Mouse (Mus musculus) forebrain, embryonic 14.5 days (tissue): ENCODE results near the gene Mfsd7a. TPM values are rescaled to one million over a fixed set of nuclear protein-coding genes. Genes with fewer than 3 reads are reported as not detected.

Source experiments
- ATAC-seq: fragments of 200-750 bp; cut with Nextera tagmentation; 2 replicates; pipeline ENCODE4 v1.8.0; 2017; ENCODE audit warnings: mild to moderate bottlenecking, moderate library complexity
- DNase-seq: peaks from one replicate; pipeline ENCODE4 v3.0.0-alpha.2; 2015; ENCODE audit warnings: low spot score
- H3K27ac ChIP-seq: fragments of 300-500 bp; sonication (generic); 2 replicates; pipeline ENCODE4 v1.5.1; 2014; ENCODE audit warnings: low read depth, mild to moderate bottlenecking, control low read depth, low read length, moderate library complexity
- H3K27me3 ChIP-seq: fragments of 300-500 bp; sonication (generic); replicated peaks from 2 replicates; pipeline ENCODE4 v1.6.1; 2014; ENCODE audit warnings: low read length, control low read depth, mixed read lengths; ENCODE audit not compliant: control insufficient read depth, insufficient read depth
- H3K36me3 ChIP-seq: fragments of 300-500 bp; sonication (generic); 2 replicates; pipeline ENCODE4 v1.6.1; 2014; ENCODE audit warnings: low read length, control low read depth; ENCODE audit not compliant: control insufficient read depth, insufficient read depth
- H3K4me1 ChIP-seq: fragments of 300-500 bp; sonication (generic); 2 replicates; pipeline ENCODE4 v1.6.1; 2014; ENCODE audit warnings: antibody characterized with exemption, low read length, control low read depth; ENCODE audit not compliant: control insufficient read depth, insufficient read depth
- H3K4me2 ChIP-seq: fragments of 300-500 bp; sonication (generic); 2 replicates; pipeline ENCODE4 v1.6.1; 2014; ENCODE audit warnings: mild to moderate bottlenecking, control low read depth, low read length
- H3K4me3 ChIP-seq: fragments of 300-500 bp; sonication (generic); 2 replicates; pipeline ENCODE4 v1.5.1; 2014; ENCODE audit warnings: low read depth, low read length, control low read depth
- H3K9ac ChIP-seq: fragments of 300-500 bp; sonication (generic); 2 replicates; pipeline ENCODE4 v1.6.1; 2014; ENCODE audit warnings: mild to moderate bottlenecking, low read length, control low read depth, moderate library complexity
- H3K9me3 ChIP-seq: fragments of 300-500 bp; sonication (generic); replicated peaks from 2 replicates; pipeline ENCODE4 v1.6.1; 2016; ENCODE audit warnings: low read length, control low read depth, mixed read lengths; ENCODE audit not compliant: control insufficient read depth
- WGBS: fragments of 180-500 bp; shearing (Covaris S2); extraction: QIAGEN DNeasy Blood & Tissue Kit; methylation state at CpG from one replicate; pipeline ENCODE4 v1.1.7; 2014; 5-methylcytosine and 5-hydroxymethylcytosine counted together
- polyA plus RNA-seq: library from polyadenylated mRNA; unstranded; fragments of >200 nt; fragmentation: Nextera tagmentation; extraction: Ambion mirVana; gene quantifications from 2 replicates; pipeline ENCODE4 v1.2.1, GENCODE M21; 2014

The Mfsd7a gene
- polyA plus RNA-seq, 1 experiment from 2014 or later: 0.06 TPM

DNA sequence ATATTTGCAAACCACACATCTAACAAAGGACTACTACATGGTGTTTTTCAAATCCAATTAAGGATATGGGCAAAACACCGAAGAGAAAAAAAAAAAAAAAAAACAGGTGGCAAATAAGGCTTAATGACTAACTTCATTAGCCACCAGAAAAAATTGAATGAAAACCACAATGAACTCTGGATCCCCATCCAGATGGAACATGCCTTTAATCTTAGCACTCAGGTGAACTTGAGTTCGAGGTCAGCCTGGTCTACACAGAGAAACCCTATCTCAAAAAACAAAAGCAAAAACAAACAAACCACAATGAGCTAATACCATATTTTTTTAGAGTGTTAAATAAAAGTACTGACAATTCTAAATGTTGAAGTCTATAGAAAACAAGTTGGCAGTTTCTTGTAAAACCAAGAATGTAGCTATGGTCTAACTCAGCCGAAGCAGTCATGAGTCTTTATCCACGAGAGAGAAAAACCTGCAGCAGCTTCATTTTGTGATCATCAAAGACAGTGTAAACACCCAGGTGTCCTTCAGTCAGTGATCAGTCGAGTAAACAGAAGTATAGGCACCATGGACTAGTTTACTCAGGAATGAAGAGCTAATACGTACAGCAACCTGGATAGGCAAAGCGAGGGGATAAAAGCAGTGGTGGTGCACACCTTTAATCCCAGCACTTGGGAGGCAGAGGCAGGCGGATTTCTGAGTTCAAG lies 2.3 kb upstream of the Mfsd7a start:
- WGBS: 77% methylated on average over 8 of the region's 8 CpGs
- Histone ChIP-seq H3K4me1 (no peaks in the 10 kb centered on the region), H3K9ac (no peak overlapping the region), H3K27me3 (peaks cover 3% of the 10 kb centered on the region; the same call in 1 of the 2 replicates), H3K4me3 (no peak overlapping the region), H3K9me3 (no peaks in the 10 kb centered on the region), H3K27ac (no peak overlapping the region), H3K4me2 (no peak overlapping the region), H3K36me3 (no peaks in the 10 kb centered on the region)
- DNase-seq: no peak
- ATAC-seq: no peak

DNA sequence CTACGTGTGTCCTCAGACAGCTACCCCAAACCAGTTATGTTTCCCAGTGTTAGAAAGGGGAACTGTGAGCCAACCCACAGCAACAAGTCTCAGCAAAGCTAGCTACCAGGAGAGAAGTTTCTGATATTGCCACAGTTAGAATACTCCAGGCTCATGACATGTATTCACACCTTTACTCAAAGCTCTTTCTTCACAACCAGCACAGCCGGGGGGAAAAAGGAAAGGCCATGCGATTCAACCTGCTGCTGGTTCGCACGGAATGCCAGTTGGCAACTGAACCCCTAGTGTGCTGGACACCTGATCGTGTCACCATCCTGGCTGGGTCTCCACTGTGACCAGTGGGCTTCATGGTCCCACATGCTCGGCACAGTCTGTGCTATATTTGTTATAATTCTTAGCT lies 834 bp downstream of the Mfsd7a start:
- DNase-seq: no peak
- H3K36me3 ChIP-seq: no peaks in the 10 kb centered on the region
- no peak overlapping the region for H3K4me3 ChIP-seq
- peaks cover 3% of the 10 kb centered on the region; the same call in 1 of the 2 replicates for H3K27me3 ChIP-seq
- ATAC-seq: no peak
- no peak overlapping the region for H3K27ac ChIP-seq
- no peak overlapping the region for H3K9ac ChIP-seq
- WGBS: 85% methylated on average over 7 of the region's 7 CpGs
- H3K9me3 ChIP-seq: no peaks in the 10 kb centered on the region
- no peak overlapping the region for H3K4me2 ChIP-seq
- no peaks in the 10 kb centered on the region for H3K4me1 ChIP-seq

DNA sequence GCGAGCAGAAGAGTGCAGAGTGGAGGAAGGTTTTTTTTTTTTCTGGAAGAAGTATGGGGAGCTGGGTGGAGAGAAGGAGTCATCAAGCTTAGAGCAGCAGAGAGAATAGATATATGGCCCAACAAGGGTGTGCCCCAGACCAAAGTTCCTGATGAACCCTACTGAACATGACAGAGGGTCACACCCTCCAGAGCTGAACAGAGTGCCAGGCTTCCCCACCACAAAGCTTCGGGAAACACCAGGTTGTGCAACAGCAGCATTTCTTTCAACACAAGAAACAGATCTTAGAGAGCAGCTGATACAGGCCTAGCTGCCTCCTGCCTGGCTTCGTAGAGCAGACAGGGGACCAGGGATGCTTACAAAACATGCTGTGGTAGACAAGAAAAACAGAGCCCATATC lies 1.7 kb downstream of the Mfsd7a start:
- no peak for ATAC-seq
- 89% methylated on average over 3 of the region's 3 CpGs for WGBS
- H3K27me3 ChIP-seq: peaks cover 3% of the 10 kb centered on the region; the same call in 1 of the 2 replicates

DNA sequence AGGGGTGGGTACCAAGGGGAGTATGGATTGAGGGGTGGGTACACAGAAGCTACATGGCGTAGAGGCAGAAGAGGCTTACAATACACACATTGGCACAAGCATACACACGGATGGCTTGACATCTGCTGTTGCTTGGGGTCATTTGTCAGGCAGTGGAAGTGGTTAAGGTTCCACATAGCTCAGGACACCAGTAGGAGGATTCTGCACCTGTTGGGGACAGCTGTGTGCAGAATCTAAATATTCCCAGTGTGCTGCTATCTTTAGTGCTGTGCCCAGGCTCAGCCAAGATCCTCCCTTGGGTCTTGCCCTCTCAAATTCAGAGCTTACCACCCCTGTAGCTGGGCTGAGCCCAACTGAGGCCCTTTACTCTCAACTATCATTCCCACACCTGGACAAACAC lies 12.6 kb downstream of the Mfsd7a start:
- WGBS: 63% methylated on average over 2 of the region's 2 CpGs
- no peaks in the 10 kb centered on the region for H3K27me3 ChIP-seq

More for the DNA sequence above, 1.7 kb downstream of the Mfsd7a start:
- Histone ChIP-seq H3K36me3 (no peaks in the 10 kb centered on the region), H3K9ac (no peak overlapping the region), H3K4me2 (no peak overlapping the region), H3K4me3 (no peak overlapping the region), H3K9me3 (no peaks in the 10 kb centered on the region), H3K27ac (no peak overlapping the region), H3K4me1 (no peaks in the 10 kb centered on the region)
- no peak for DNase-seq

DNA sequence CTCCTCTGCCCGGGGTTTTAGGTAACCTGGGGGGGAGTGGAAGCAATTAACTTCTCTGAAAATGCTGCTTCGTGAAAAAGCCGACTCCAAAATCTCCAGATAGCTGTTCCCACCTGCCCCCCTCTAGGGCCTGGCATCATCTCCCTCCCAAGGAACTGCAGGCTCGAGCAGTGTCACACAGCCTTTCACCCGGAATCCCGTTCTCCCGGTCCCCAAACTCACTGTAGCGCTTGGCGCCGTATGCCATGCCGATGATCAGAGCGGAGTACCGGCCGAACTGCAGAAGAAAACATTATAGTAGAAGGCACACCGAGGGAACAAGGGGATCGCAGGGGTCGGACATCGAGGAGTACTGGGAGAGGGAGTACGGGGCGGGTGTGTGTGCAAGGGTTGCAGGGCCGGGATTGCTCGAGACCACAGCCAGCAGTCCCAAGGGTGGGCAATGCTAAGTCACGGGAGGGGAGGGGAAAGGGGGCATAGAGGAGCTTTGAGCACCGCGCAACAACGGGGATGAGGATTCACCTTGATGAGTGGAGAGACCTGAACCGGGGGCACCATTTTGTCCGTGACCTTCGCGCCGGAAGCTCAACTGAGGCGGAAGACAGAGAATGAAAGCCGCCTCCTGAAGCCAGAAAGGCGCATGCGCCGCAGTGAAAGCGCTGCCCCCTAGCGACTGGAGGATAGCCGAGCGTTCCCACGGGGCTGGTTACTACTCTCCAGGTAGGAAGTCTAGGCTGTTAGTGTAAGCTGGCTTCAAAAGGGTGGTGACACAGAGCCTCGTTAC lies 14.7 kb downstream of the Mfsd7a start, which contains the start of gene Atp5k:
Gene Atp5k (minus strand): TSS at position 645 of the 784 bp plus-strand sequence.
- peak within 1 kb of the TSS; percentile 86 for H3K4me2 ChIP-seq
- no peaks in the 10 kb centered on the region for H3K9me3 ChIP-seq
- H3K9ac ChIP-seq: peak within 1 kb of the TSS; percentile 90
- no peaks in the 10 kb centered on the region for H3K27me3 ChIP-seq
- H3K4me3 ChIP-seq: peak within 1 kb of the TSS; percentile 82
- 1% methylated on average over 42 of the region's 42 CpGs for WGBS
- peaks cover 24% of the 10 kb centered on the region for H3K36me3 ChIP-seq
- no peak within 1 kb of the TSS for H3K27ac ChIP-seq
- peak; percentile 91 for ATAC-seq
- peaks cover 7% of the 10 kb centered on the region for H3K4me1 ChIP-seq
- peak; percentile 96 for DNase-seq

More for the DNA sequence above, 12.6 kb downstream of the Mfsd7a start:
- Histone ChIP-seq H3K4me2 (no peak overlapping the region), H3K27ac (no peak overlapping the region), H3K9ac (no peak overlapping the region), H3K4me1 (peaks cover 7% of the 10 kb centered on the region), H3K9me3 (no peaks in the 10 kb centered on the region), H3K4me3 (no peak overlapping the region), H3K36me3 (peaks cover 11% of the 10 kb centered on the region)
- DNase-seq (no peak), ATAC-seq (no peak)

DNA sequence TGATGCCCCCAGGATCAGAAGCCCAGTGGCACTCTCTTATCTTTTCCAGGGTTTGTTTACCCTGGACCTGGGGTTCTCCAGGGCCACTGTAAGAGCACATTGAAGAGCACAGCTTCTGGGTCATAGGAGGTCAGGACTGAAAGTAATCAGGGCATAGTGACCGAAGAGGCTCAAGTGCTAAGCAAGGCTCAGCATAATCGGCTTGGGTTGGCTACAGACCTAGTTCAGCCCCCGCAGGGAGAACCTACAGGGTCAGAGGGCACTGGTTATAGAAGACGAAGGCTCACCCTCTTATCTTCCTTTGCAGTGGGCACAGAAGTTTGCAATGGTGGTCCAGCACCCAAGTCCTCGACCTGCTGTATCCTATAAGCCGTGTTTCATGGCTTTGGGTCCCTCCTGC lies 17.5 kb downstream of the Mfsd7a start:
- H3K4me3 ChIP-seq: no peak overlapping the region
- peaks cover 7% of the 10 kb centered on the region for H3K4me1 ChIP-seq
- no peak overlapping the region for H3K4me2 ChIP-seq
- no peaks in the 10 kb centered on the region for H3K27me3 ChIP-seq
- no peak for DNase-seq
- ATAC-seq: no peak
- H3K36me3 ChIP-seq: peaks cover 24% of the 10 kb centered on the region
- no peak overlapping the region for H3K27ac ChIP-seq
- no peaks in the 10 kb centered on the region for H3K9me3 ChIP-seq
- 95% methylated on average over 6 of the region's 6 CpGs for WGBS
- no peak overlapping the region for H3K9ac ChIP-seq

DNA sequence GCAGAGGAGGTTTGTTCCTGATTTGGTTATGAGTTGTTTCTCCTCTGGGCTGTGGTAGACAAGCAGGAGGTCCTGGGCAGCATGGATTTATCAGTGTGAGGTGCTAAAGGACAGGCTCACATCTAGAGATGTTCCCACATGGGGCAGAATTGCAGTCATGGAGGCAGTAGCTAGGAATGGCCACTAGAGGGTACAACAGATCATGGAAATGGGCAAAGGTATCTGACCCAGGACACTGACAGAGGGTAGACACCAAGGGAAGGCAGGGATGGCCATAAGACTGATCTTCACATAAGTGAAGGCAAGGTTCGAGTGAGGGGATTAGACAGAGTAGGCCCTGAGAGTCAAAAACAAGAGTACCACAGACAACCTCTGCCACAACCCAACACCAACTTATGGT lies 21.5 kb downstream of the Mfsd7a start:
- H3K4me3 ChIP-seq: no peak overlapping the region
- WGBS: 41% methylated on average over 1 of the region's 1 CpGs
- peak; percentile 37 for DNase-seq
- H3K27ac ChIP-seq: no peak overlapping the region
- no peak for ATAC-seq
- no peaks in the 10 kb centered on the region for H3K4me1 ChIP-seq
- no peaks in the 10 kb centered on the region for H3K9me3 ChIP-seq
- no peak overlapping the region for H3K9ac ChIP-seq
- peaks cover 23% of the 10 kb centered on the region for H3K36me3 ChIP-seq
- no peaks in the 10 kb centered on the region for H3K27me3 ChIP-seq
- no peak overlapping the region for H3K4me2 ChIP-seq

DNA sequence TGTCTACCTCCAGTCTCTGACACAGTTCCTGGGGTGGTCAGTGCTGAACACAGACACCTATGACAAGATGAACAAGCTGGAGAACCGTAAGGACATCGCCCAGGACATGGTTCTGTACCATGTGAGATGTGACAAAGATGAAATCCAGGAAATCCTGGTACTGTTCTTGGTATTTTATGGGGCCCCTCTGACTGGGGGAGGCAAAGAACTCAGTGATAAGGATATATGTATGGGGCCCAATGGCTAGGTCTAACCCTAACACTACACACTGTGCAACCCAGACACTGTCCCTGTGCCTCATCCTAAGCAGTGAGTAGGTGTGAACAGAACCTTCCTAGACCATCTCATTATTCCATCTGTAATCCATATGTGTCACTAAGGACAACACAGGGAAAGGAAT lies 25.3 kb downstream of the Mfsd7a start:
- H3K9ac ChIP-seq: no peak overlapping the region
- no peaks in the 10 kb centered on the region for H3K9me3 ChIP-seq
- H3K4me3 ChIP-seq: no peak overlapping the region
- H3K27me3 ChIP-seq: no peaks in the 10 kb centered on the region
- H3K4me1 ChIP-seq: no peaks in the 10 kb centered on the region
- WGBS: 87% methylated on average over 2 of the region's 2 CpGs
- H3K36me3 ChIP-seq: no peaks in the 10 kb centered on the region
- ATAC-seq (no peak), DNase-seq (no peak)
- no peak overlapping the region for H3K27ac ChIP-seq
- no peak overlapping the region for H3K4me2 ChIP-seq

DNA sequence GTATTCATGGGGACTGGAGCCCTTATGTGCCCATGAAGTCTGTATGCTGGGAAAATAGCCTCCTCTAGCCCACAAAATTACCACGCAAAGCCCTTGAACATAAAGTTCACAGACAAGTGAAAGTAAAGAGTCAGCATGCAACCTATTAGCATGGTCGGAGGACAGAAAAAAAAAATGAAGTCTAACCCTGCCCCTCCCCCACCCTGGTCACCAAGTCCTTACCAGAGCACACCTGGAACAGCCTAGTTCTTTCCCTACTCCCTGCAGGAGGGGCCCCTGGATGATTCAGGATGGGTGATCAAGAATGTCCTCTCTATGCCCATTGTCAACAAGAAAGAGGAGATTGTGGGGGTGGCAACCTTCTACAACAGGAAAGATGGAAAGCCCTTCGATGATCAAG lies 25.9 kb downstream of the Mfsd7a start:
- no peaks in the 10 kb centered on the region for H3K4me1 ChIP-seq
- no peak overlapping the region for H3K27ac ChIP-seq
- H3K4me2 ChIP-seq: no peak overlapping the region
- ATAC-seq (no peak), DNase-seq (no peak)
- H3K4me3 ChIP-seq: no peak overlapping the region
- no peak overlapping the region for H3K9ac ChIP-seq
- no peaks in the 10 kb centered on the region for H3K36me3 ChIP-seq
- H3K9me3 ChIP-seq: no peaks in the 10 kb centered on the region
- H3K27me3 ChIP-seq: no peaks in the 10 kb centered on the region
- 78% methylated on average over 3 of the region's 3 CpGs for WGBS
